Mouse (Mus musculus) megakaryocyte, embryonic 14.5 days (primary cell): ENCODE data around the gene Tmem136.

Experiments used
- FLI1 ChIP-seq: IDR thresholded peaks from 2 replicates; pipeline ENCODE4 v1.6.1; 2012; ENCODE audit warnings: low read length, inconsistent platforms, mixed read lengths
- GATA1 ChIP-seq: IDR thresholded peaks from 3 replicates; pipeline ENCODE4 v1.6.1; 2012; ENCODE audit warnings: mixed read lengths, low read length, inconsistent platforms, borderline replicate concordance

- TF ChIP-seq GATA1 (no peak), FLI1 (no peak)
Measured at GRCm38 (mm10) chr9:43131940-43132339, 15.6 kb upstream of the Tmem136 start.
